Mouse (Mus musculus) spleen, postnatal 10 days (tissue): ENCODE results near the gene Hspbap1.
A peak's percentile ranks its signal among the peaks of the same experiment; 100 is the strongest.

Experiments used
- DNase-seq, 2 experiments: peaks; one replicate each; pipeline ENCODE4 v3.0.0; 2021 to 2022; ENCODE audit warnings: low spot score in 2 of 2

The Hspbap1 gene

DNA sequence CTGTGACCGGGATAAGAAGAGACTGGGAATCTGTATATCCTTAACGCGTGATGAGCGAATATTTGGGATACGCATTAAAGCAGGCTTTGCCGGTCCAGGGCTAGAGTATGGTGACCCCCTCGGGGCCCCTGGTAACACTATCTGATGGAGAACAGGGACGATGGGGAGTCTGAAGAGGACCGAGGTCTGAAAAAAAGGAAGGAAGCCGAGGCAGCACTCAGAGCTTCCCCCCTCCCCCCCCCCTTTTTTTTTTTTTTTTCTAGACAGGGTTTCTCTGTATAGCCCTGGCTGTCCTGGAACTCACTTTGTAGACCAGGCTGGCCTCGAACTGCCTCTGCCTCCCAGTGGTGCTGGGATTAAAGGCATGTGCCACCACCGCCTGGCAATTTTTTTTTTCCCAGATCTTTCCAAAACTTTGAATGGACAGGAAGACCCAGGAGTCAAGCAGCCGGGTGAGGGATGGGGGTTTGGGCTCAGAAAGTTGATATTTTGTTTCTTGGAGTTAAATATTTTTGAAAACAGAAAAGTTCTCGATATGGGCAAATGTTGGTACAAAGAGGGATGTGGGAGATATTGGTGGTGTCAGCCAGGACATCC lies 102.3 kb downstream of the Hspbap1 start:
- no peak for DNase-seq

DNA sequence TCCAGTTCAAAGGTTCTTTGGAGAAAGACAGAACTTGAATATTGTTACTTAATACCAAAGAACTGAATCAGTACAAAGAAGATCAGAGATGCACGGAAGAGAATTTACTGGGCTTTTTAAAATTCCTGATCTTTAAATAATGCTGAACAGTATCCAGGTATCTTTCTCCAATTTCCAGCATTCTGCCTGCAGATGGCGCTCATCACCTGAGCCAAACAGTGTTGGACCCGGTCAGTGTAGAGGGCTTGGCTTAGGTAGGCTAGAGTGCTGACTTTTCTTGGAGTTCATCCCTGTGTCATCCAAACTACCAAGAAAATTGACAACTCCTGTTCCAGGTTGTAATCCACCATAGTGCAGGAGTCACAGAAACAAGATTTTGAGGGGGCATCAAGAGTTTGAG lies 104.2 kb downstream of the Hspbap1 start:
- DNase-seq = peak; percentile 37 to 77
